Mouse (Mus musculus) forebrain, postnatal 0 days (tissue): ENCODE results near the gene Spice1. TPM values are rescaled to one million over a fixed set of nuclear protein-coding genes. Genes with fewer than 3 reads are reported as not detected.

Experiments used
- ATAC-seq: fragments of 200-750 bp; cut with Nextera tagmentation; 2 replicates; pipeline ENCODE4 v1.8.0; 2017; ENCODE audit warnings: mild to moderate bottlenecking, moderate library complexity
- DNase-seq: peaks from one replicate; pipeline ENCODE4 v3.0.0-alpha.2; 2015
- H3K27ac ChIP-seq: fragments of 300-500 bp; sonication (generic); 2 replicates; pipeline ENCODE4 v1.5.1; 2014; ENCODE audit warnings: low read depth, mild to moderate bottlenecking, antibody characterized with exemption, low read length, moderate library complexity, mixed read lengths
- H3K27me3 ChIP-seq: fragments of 300-500 bp; sonication (generic); 2 replicates; pipeline ENCODE4 v1.6.1; 2014; ENCODE audit warnings: mild to moderate bottlenecking, low read length, mixed read lengths; ENCODE audit not compliant: insufficient read depth
- H3K36me3 ChIP-seq: fragments of 300-500 bp; sonication (generic); 2 replicates; pipeline ENCODE4 v1.6.1; 2014; ENCODE audit warnings: mild to moderate bottlenecking, moderate library complexity; ENCODE audit not compliant: insufficient read depth
- H3K4me1 ChIP-seq: fragments of 300-500 bp; sonication (generic); 2 replicates; pipeline ENCODE4 v1.6.1; 2014; ENCODE audit warnings: antibody characterized with exemption; ENCODE audit not compliant: insufficient read depth
- H3K4me2 ChIP-seq: fragments of 300-500 bp; sonication (generic); 2 replicates; pipeline ENCODE4 v1.6.1; 2014; ENCODE audit warnings: low read depth, mild to moderate bottlenecking, moderate library complexity
- H3K4me3 ChIP-seq: fragments of 300-500 bp; sonication (generic); 2 replicates; pipeline ENCODE4 v1.5.1; 2014; ENCODE audit warnings: low read depth, low read length, mixed read lengths
- H3K9ac ChIP-seq: fragments of 300-500 bp; sonication (generic); 2 replicates; pipeline ENCODE4 v1.6.1; 2014; ENCODE audit warnings: mild to moderate bottlenecking
- H3K9me3 ChIP-seq: fragments of 300-500 bp; sonication (generic); 2 replicates; pipeline ENCODE4 v1.6.1; 2016; ENCODE audit warnings: low read length
- CTCF ChIP-seq: sonication (generic); IDR thresholded peaks from 2 replicates; pipeline ENCODE4 v1.5.1; 2016; ENCODE audit warnings: antibody characterized with exemption, control low read depth, low read depth
- WGBS: fragments of 180-500 bp; shearing (Covaris S2); extraction: QIAGEN DNeasy Blood & Tissue Kit; methylation state at CpG from one replicate; pipeline ENCODE4 v1.1.7; 2014; 5-methylcytosine and 5-hydroxymethylcytosine counted together
- polyA plus RNA-seq: library from polyadenylated mRNA; unstranded; fragments of >200 nt; fragmentation: Nextera tagmentation; extraction: Ambion mirVana; gene quantifications from 2 replicates; pipeline ENCODE4 v1.2.1, GENCODE M21; 2015
- total RNA-seq: library from RNA; depleted of rRNA; stranded (reverse); fragments of >200 nt; gene quantifications from 2 replicates; pipeline ENCODE4 v1.2.3, GENCODE M21; 2014; rRNA removed

Gene Spice1
- total RNA-seq (13.2 and 14.5 TPM in 2 replicates), polyA plus RNA-seq (7.1 and 12.0 TPM in 2 replicates)

- DNase-seq (peak; percentile 92), ATAC-seq (peak; percentile 100)
- no peaks in the 10 kb centered on the region for H3K36me3 ChIP-seq
- H3K27me3 ChIP-seq: no peaks in the 10 kb centered on the region
- H3K27ac ChIP-seq: peak within 1 kb of the TSS; percentile 72
- H3K4me3 ChIP-seq: peak within 1 kb of the TSS; percentile 75
- H3K4me2 ChIP-seq: peak within 1 kb of the TSS; percentile 51
- peak; percentile 63 for TF ChIP-seq CTCF
- WGBS: 3% methylated on average over 63 of the region's 67 CpGs
- H3K9ac ChIP-seq: peak within 1 kb of the TSS; percentile 55
- no peaks in the 10 kb centered on the region for H3K9me3 ChIP-seq
- H3K4me1 ChIP-seq: no peaks in the 10 kb centered on the region
Measured at GRCm38 (mm10) chr16:44347071-44347901, at the start of gene Spice1. Gene Spice1, plus strand, starts transcription at chr16:44347121.

- no peak for ATAC-seq
- Histone ChIP-seq H3K27me3 (no peaks in the 10 kb centered on the region), H3K4me3 (no peak overlapping the region), H3K4me2 (no peak overlapping the region), H3K36me3 (no peaks in the 10 kb centered on the region), H3K9me3 (no peaks in the 10 kb centered on the region), H3K4me1 (no peaks in the 10 kb centered on the region), H3K9ac (no peak overlapping the region), H3K27ac (no peak overlapping the region)
- peak; percentile 44 for TF ChIP-seq CTCF
- no peak for DNase-seq
- 84% methylated on average over 20 of the region's 20 CpGs for WGBS
Measured at GRCm38 (mm10) chr16:44299438-44300093, 47.4 kb upstream of the Spice1 start.

GRCm38 (mm10) chr16:44302126-44302892 lies 44.6 kb upstream of the Spice1 start:
- no peaks in the 10 kb centered on the region for H3K4me1 ChIP-seq
- TF ChIP-seq CTCF: no peak
- H3K9ac ChIP-seq: no peak overlapping the region
- 44% methylated on average over 10 of the region's 10 CpGs for WGBS
- ATAC-seq (no peak; the same call in 1 of the 2 replicates), DNase-seq (peak; percentile 26)
- no peaks in the 10 kb centered on the region for H3K9me3 ChIP-seq
- H3K4me3 ChIP-seq: no peak overlapping the region
- no peaks in the 10 kb centered on the region for H3K36me3 ChIP-seq
- no peak overlapping the region for H3K4me2 ChIP-seq
- no peak overlapping the region for H3K27ac ChIP-seq
- H3K27me3 ChIP-seq: no peaks in the 10 kb centered on the region

GRCm38 (mm10) chr16:44303822-44304221 lies 43.1 kb upstream of the Spice1 start:
- no peaks in the 10 kb centered on the region for H3K27me3 ChIP-seq
- H3K9me3 ChIP-seq: no peaks in the 10 kb centered on the region
- no peaks in the 10 kb centered on the region for H3K36me3 ChIP-seq
- H3K27ac ChIP-seq: peak overlapping the region; percentile 41; the same call in 1 of the 2 replicates
- no peak for TF ChIP-seq CTCF
- H3K4me2 ChIP-seq: no peak overlapping the region
- H3K4me3 ChIP-seq: no peak overlapping the region
- DNase-seq (no peak), ATAC-seq (peak; percentile 42; the same call in 1 of the 2 replicates)
- no peak overlapping the region for H3K9ac ChIP-seq
- WGBS: 66% methylated on average over 2 of the region's 2 CpGs
- no peaks in the 10 kb centered on the region for H3K4me1 ChIP-seq

- ATAC-seq (no peak), DNase-seq (no peak)
- Histone ChIP-seq H3K27ac (no peak overlapping the region), H3K36me3 (no peaks in the 10 kb centered on the region), H3K4me1 (no peaks in the 10 kb centered on the region), H3K4me3 (no peak overlapping the region), H3K9ac (no peak overlapping the region), H3K27me3 (no peaks in the 10 kb centered on the region), H3K9me3 (no peaks in the 10 kb centered on the region), H3K4me2 (no peak overlapping the region)
- TF ChIP-seq CTCF: no peak
- WGBS: 57% methylated on average over 3 of the region's 3 CpGs
Measured at GRCm38 (mm10) chr16:44305606-44306005, 41.3 kb upstream of the Spice1 start.

GRCm38 (mm10) chr16:44313422-44313821 lies 33.5 kb upstream of the Spice1 start:
- DNase-seq (no peak), ATAC-seq (no peak)
- Histone ChIP-seq H3K9ac (no peak overlapping the region), H3K4me3 (no peak overlapping the region), H3K4me1 (no peaks in the 10 kb centered on the region), H3K36me3 (no peaks in the 10 kb centered on the region), H3K4me2 (no peak overlapping the region), H3K27ac (no peak overlapping the region), H3K27me3 (no peaks in the 10 kb centered on the region), H3K9me3 (no peaks in the 10 kb centered on the region)
- 71% methylated on average over 4 of the region's 4 CpGs for WGBS
- no peak for TF ChIP-seq CTCF
